Mouse (Mus musculus) stomach, embryonic 16.5 days (tissue): ENCODE data around the gene Adamts15. TPM values are rescaled to one million over a fixed set of nuclear protein-coding genes. Genes with fewer than 3 reads are reported as not detected.

Experiments used
- ATAC-seq: fragments of 200-750 bp; cut with Nextera tagmentation; 2 replicates; pipeline ENCODE4 v1.8.0; 2017; ENCODE audit warnings: moderate number of reproducible peaks, moderate TSS enrichment; ENCODE audit not compliant: insufficient read depth, low FRiP score
- H3K27ac ChIP-seq: fragments of 300-500 bp; sonication (generic); 2 replicates; pipeline ENCODE4 v1.5.1; 2014; ENCODE audit warnings: low read length
- H3K27me3 ChIP-seq: fragments of 300-500 bp; sonication (generic); 2 replicates; pipeline ENCODE4 v1.6.1; 2014; ENCODE audit warnings: low read length, control low read depth, mixed read lengths; ENCODE audit not compliant: control insufficient read depth, insufficient read depth
- H3K36me3 ChIP-seq: fragments of 300-500 bp; sonication (generic); 2 replicates; pipeline ENCODE4 v1.6.1; 2014; ENCODE audit warnings: low read length; ENCODE audit not compliant: control insufficient read depth, insufficient read depth
- H3K4me1 ChIP-seq: fragments of 300-500 bp; sonication (generic); 2 replicates; pipeline ENCODE4 v1.6.1; 2014; ENCODE audit warnings: low read length, control low read depth, mixed read lengths; ENCODE audit not compliant: control insufficient read depth, insufficient read depth
- H3K4me2 ChIP-seq: fragments of 300-500 bp; sonication (generic); 2 replicates; pipeline ENCODE4 v1.6.1; 2014; ENCODE audit warnings: low read depth, low read length, mixed read lengths
- H3K4me3 ChIP-seq: fragments of 300-500 bp; sonication (generic); replicated peaks from 2 replicates; pipeline ENCODE4 v1.5.1; 2014; ENCODE audit warnings: mild to moderate bottlenecking, low read length
- H3K9ac ChIP-seq: fragments of 300-500 bp; sonication (generic); 2 replicates; pipeline ENCODE4 v1.6.1; 2014; ENCODE audit warnings: low read length
- H3K9me3 ChIP-seq: fragments of 300-500 bp; sonication (generic); replicated peaks from 2 replicates; pipeline ENCODE4 v1.6.1; 2016; ENCODE audit warnings: low read length, control low read depth; ENCODE audit not compliant: control insufficient read depth
- WGBS: fragments of 180-500 bp; shearing (Covaris S2); extraction: QIAGEN DNeasy Blood & Tissue Kit; methylation state at CpG from one replicate; pipeline ENCODE4 v1.1.7; 2014; 5-methylcytosine and 5-hydroxymethylcytosine counted together
- polyA plus RNA-seq: library from polyadenylated mRNA; unstranded; fragments of >200 nt; fragmentation: Nextera tagmentation; extraction: Ambion mirVana; gene quantifications from 2 replicates; pipeline ENCODE4 v1.2.1, GENCODE M21; 2015

Adamts15 gene
- polyA plus RNA-seq, 1 experiment from 2014 or later: 10.2 TPM

- 76% methylated on average over 5 of the region's 5 CpGs for WGBS
- Histone ChIP-seq H3K27me3 (no peaks in the 10 kb centered on the region), H3K4me2 (no peak overlapping the region), H3K4me1 (peaks cover 5% of the 10 kb centered on the region), H3K4me3 (no peak overlapping the region), H3K9me3 (no peaks in the 10 kb centered on the region), H3K27ac (no peak overlapping the region), H3K36me3 (no peaks in the 10 kb centered on the region), H3K9ac (no peak overlapping the region)
- 0 out of 2 replicates have a peak, but pooled peaks have one; percentile 14 for ATAC-seq
These were observed 29.2 kb upstream of the Adamts15 start for GRCm38 (mm10) chr9:30951461-30951860.

DNA sequence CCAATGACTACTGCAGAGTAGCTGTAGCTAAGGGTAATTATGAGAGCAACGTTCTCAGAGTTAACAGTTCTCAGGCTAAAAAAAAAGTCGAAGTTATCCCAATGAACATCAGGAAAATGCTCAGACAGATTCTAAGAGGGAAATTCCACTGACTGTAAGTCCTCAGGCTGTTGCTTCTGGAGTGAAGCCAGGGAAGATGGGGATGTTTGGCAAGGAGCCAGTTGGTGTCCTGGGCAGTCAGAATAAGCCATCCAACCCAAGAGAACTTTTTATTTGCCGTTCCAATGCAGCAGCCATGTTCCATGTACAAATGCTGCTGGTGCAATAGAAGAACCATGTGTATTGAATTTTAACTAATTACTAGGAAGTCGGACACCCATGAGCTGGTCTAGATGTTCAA lies 28.3 kb upstream of the Adamts15 start:
- Histone ChIP-seq H3K27ac (no peak overlapping the region), H3K27me3 (0 out of 2 replicates have a peak, but pooled peaks cover 3% of the 10 kb centered on the region), H3K4me3 (no peak overlapping the region), H3K4me2 (no peak overlapping the region), H3K9ac (no peak overlapping the region), H3K36me3 (no peaks in the 10 kb centered on the region), H3K4me1 (peaks cover 5% of the 10 kb centered on the region), H3K9me3 (no peaks in the 10 kb centered on the region)
- 47% methylated on average over 4 of the region's 4 CpGs for WGBS
- ATAC-seq: no peak

GRCm38 (mm10) chr9:30949971-30950370 lies 27.7 kb upstream of the Adamts15 start:
- Histone ChIP-seq H3K9me3 (no peaks in the 10 kb centered on the region), H3K36me3 (no peaks in the 10 kb centered on the region), H3K4me1 (peaks cover 5% of the 10 kb centered on the region), H3K27me3 (peaks cover 4% of the 10 kb centered on the region; the same call in 1 of the 2 replicates), H3K4me3 (no peak overlapping the region), H3K4me2 (no peak overlapping the region), H3K27ac (no peak overlapping the region), H3K9ac (no peak overlapping the region)
- no peak for ATAC-seq
- 70% methylated on average over 4 of the region's 4 CpGs for WGBS

- Histone ChIP-seq H3K9me3 (no peaks in the 10 kb centered on the region), H3K27ac (no peak overlapping the region), H3K4me2 (no peak overlapping the region), H3K27me3 (peaks cover 9% of the 10 kb centered on the region), H3K36me3 (no peaks in the 10 kb centered on the region), H3K4me1 (peaks cover 5% of the 10 kb centered on the region), H3K4me3 (no peak overlapping the region), H3K9ac (no peak overlapping the region)
- WGBS: 60% methylated on average over 3 of the region's 3 CpGs
- ATAC-seq: no peak
These were observed 27.2 kb upstream of the Adamts15 start for GRCm38 (mm10) chr9:30949422-30949821.

DNA sequence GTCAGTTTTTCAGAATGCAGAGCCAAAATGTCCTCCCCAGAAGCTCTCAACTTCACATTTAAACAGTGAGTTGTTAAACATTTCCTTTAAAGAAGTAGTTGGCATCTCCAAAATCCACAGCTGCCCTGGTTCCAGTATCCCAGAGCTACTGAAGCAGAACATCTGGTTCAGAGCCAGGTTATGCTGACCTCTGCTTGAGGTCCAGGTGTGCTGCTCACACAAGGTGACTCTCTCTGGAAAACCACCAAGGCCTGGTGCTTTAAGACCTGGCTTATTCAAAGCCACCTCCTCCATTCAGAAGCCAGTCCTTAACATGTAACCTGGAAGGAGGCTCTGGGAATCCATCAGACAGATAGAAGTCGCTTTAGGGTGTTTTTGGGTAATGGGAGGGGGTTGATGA lies 23.0 kb upstream of the Adamts15 start:
- 51% methylated on average over 1 of the region's 1 CpGs for WGBS
- Histone ChIP-seq H3K27ac (no peak overlapping the region), H3K4me2 (no peak overlapping the region), H3K4me3 (no peak overlapping the region), H3K36me3 (no peaks in the 10 kb centered on the region), H3K9me3 (no peaks in the 10 kb centered on the region), H3K27me3 (peaks cover 33% of the 10 kb centered on the region), H3K4me1 (0 out of 2 replicates have a peak, but pooled peaks cover 5% of the 10 kb centered on the region), H3K9ac (no peak overlapping the region)
- no peak for ATAC-seq

- H3K27me3 ChIP-seq: peaks cover 33% of the 10 kb centered on the region
These were observed 22.0 kb upstream of the Adamts15 start for GRCm38 (mm10) chr9:30944234-30944633.

GRCm38 (mm10) chr9:30943341-30943740 lies 21.1 kb upstream of the Adamts15 start:
- WGBS: 2% methylated on average over 14 of the region's 14 CpGs
- no peak for ATAC-seq
- Histone ChIP-seq H3K27ac (no peak overlapping the region), H3K27me3 (peaks cover 39% of the 10 kb centered on the region), H3K9me3 (no peaks in the 10 kb centered on the region), H3K4me2 (peak overlapping the region; percentile 96), H3K9ac (peak overlapping the region; percentile 67), H3K36me3 (no peaks in the 10 kb centered on the region), H3K4me1 (no peaks in the 10 kb centered on the region), H3K4me3 (peak overlapping the region; percentile 56)

More at GRCm38 (mm10) chr9:30944234-30944633, 22.0 kb upstream of the Adamts15 start:
- peak overlapping the region; percentile 56 for H3K4me3 ChIP-seq
- ATAC-seq: no peak
- H3K9me3 ChIP-seq: no peaks in the 10 kb centered on the region
- no peaks in the 10 kb centered on the region for H3K4me1 ChIP-seq
- H3K9ac ChIP-seq: peak overlapping the region; percentile 67; the same call in 1 of the 2 replicates
- 38% methylated on average over 1 of the region's 1 CpGs for WGBS
- no peaks in the 10 kb centered on the region for H3K36me3 ChIP-seq
- H3K4me2 ChIP-seq: peak overlapping the region; percentile 96
- no peak overlapping the region for H3K27ac ChIP-seq

DNA sequence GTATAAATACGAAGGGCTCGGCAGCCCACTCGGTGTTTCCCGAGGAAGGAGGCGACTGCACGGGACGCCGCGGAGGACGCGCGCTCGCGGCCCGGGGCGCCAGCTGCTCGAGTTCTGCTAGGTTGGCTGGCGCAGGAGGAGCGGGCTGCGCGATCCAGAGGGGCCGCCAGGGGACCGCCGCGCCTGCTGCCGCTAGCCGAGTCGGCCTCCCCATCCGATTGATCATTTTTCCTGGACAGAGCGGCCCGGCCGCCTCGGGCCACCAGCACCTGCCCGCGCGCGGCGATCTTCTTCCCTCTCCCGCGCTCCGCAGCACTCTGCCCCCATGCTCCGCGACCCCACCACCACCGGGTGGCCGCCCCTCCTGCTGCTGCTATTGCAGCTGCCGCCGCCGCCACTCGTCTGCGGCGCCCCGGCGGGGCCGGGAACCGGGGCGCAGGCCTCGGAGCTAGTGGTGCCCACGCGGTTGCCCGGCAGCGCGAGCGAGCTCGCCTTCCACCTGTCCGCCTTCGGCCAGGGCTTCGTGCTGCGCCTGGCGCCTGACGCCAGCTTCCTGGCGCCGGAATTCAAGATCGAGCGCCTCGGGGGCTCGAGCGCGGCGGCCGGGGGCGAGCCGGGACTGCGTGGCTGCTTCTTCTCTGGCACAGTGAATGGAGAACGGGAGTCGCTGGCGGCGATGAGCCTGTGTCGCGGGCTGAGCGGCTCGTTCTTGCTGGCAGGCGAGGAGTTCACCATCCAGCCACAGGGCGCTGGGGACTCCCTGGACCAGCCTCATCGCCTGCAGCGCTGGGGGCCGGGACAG lies 20.5 kb upstream of the Adamts15 start, which contains the start of gene Adamts8:
Gene Adamts8 (plus strand): TSS at position 51 of the 802 bp plus-strand sequence.
- Histone ChIP-seq H3K27me3 (peaks cover 39% of the 10 kb centered on the region), H3K36me3 (no peaks in the 10 kb centered on the region), H3K4me3 (peak within 1 kb of the TSS; percentile 56), H3K4me1 (no peaks in the 10 kb centered on the region), H3K27ac (no peak within 1 kb of the TSS; the same call in 1 of the 2 replicates), H3K9me3 (no peaks in the 10 kb centered on the region), H3K4me2 (peak within 1 kb of the TSS; percentile 96), H3K9ac (peak within 1 kb of the TSS; percentile 67)
- under 1% methylated on average over 89 of the region's 96 CpGs for WGBS
- peak; percentile 72; the same call in 1 of the 2 replicates for ATAC-seq

DNA sequence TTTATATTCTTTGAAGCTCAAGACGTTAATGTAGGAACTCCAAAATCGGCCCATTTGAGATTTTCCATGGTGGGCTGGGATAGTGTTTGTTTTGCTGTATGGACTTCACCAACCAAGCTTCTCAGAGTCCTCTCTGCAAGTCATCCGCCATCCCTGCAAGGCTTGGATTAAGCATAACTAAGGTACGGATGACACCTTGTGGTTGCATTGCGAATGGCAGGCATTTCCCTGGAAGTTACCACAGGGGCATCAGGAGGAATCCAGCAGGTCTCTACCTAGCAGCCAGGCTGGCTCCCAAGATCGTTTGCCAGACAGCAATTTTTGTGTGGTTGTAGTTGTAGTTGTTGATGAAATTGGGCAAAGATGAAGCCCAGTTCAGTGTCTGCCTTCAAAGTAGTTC lies 18.1 kb upstream of the Adamts15 start:
- ATAC-seq: no peak
- H3K4me3 ChIP-seq: no peak overlapping the region
- no peaks in the 10 kb centered on the region for H3K36me3 ChIP-seq
- H3K9me3 ChIP-seq: no peaks in the 10 kb centered on the region
- H3K27me3 ChIP-seq: peaks cover 36% of the 10 kb centered on the region
- H3K9ac ChIP-seq: no peak overlapping the region
- no peaks in the 10 kb centered on the region for H3K4me1 ChIP-seq
- WGBS: 5% methylated on average over 6 of the region's 6 CpGs
- no peak overlapping the region for H3K4me2 ChIP-seq
- H3K27ac ChIP-seq: no peak overlapping the region
